16 mouse cellular contexts compared by ENCODE assay signal in the genomic region with DNA sequence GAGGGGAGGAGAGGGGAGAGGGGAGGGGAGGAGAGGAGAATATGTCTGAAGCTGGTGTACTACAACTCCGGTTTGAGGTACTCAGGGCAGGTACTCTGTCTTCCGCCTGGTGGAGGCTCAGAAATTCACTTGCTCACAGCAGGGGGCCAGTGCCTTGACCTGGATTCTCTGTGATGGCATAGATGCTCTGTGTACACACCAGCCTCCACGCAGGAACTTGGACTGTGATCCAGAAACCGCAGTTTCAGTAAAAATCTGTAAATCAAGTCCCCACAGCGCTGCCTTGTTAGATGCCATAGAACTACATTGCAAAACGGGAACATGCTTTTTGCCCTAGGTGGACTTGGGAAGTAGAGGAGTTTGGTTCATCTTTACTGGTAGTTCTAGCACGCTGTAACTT. TPM values are rescaled to one million over a fixed set of nuclear protein-coding genes. Genes with fewer than 3 reads are reported as not detected.
A peak's percentile ranks its signal among the peaks of the same experiment; 100 is the strongest.
DNase-seq lines count a peak whose midpoint lies in the region; ATAC-seq lines count a peak whose summit lies in the region.
"Had no signal": no experiment of that assay in that cellular context is flagged by ENCODE, and none has a peak within 500 bp of the region (broad histone marks: within the 10 kb centered on the region; RNA-seq: fewer than 3 reads in every experiment).

No protein-coding gene starts in this region.

- H3K4me1 ChIP-seq in midbrain, embryonic 10.5 days: peaks cover 17% of the 10 kb centered on the region
- H3K4me1 ChIP-seq in midbrain, embryonic 11.5 days (ENCODE audit: control insufficient read depth, insufficient read depth, low read length): no peaks in the 10 kb centered on the region
- no peaks in the 10 kb centered on the region; the same call in 1 of the 2 replicates for H3K4me1 ChIP-seq in liver, embryonic 12.5 days
- H3K4me1 ChIP-seq: embryonic facial prominence, embryonic 15.5 days; neural tube, embryonic 15.5 days had no signal

- H3K27ac ChIP-seq in midbrain, embryonic 10.5 days (replicated peaks): peak overlapping the region; percentile 64; the same call in 1 of the 2 replicates
- no peak overlapping the region for H3K27ac ChIP-seq in midbrain, embryonic 11.5 days (ENCODE audit: low read depth, low read length)
- H3K27ac ChIP-seq in liver, embryonic 12.5 days: peak overlapping the region; percentile 40; the same call in 1 of the 2 replicates
- H3K27ac ChIP-seq: embryonic facial prominence, embryonic 15.5 days; forebrain, embryonic 13.5 days; layer of hippocampus, adult 2 months; neural tube, embryonic 15.5 days had no signal

- no peaks in the 10 kb centered on the region for H3K36me3 ChIP-seq in midbrain, embryonic 10.5 days
- no peaks in the 10 kb centered on the region for H3K36me3 ChIP-seq in midbrain, embryonic 11.5 days (ENCODE audit: control insufficient read depth, insufficient read depth, low read length)
- no peaks in the 10 kb centered on the region for H3K36me3 ChIP-seq in liver, embryonic 12.5 days
- H3K36me3 ChIP-seq: embryonic facial prominence, embryonic 15.5 days; neural tube, embryonic 15.5 days had no signal

- H3K9ac ChIP-seq in midbrain, embryonic 11.5 days (ENCODE audit: low read length): no peak overlapping the region
- H3K9ac ChIP-seq in liver, embryonic 12.5 days: no peak overlapping the region
- H3K9ac ChIP-seq: embryonic facial prominence, embryonic 15.5 days; forebrain, embryonic 13.5 days; neural tube, embryonic 15.5 days had no signal

- 0 out of 2 replicates have a peak, but pooled peaks cover 5% of the 10 kb centered on the region for H3K27me3 ChIP-seq in midbrain, embryonic 10.5 days (ENCODE audit: low read depth, poor library complexity, severe bottlenecking)
- no peaks in the 10 kb centered on the region for H3K27me3 ChIP-seq in midbrain, embryonic 11.5 days (ENCODE audit: control insufficient read depth, insufficient read depth, low read length)
- no peaks in the 10 kb centered on the region for H3K27me3 ChIP-seq in liver, embryonic 12.5 days (replicated peaks)
- H3K27me3 ChIP-seq: embryonic facial prominence, embryonic 15.5 days; forebrain, embryonic 13.5 days; neural tube, embryonic 15.5 days had no signal

- no peak overlapping the region for H3K4me2 ChIP-seq in midbrain, embryonic 11.5 days
- H3K4me2 ChIP-seq in liver, embryonic 12.5 days: no peak overlapping the region
- H3K4me2 ChIP-seq: embryonic facial prominence, embryonic 15.5 days; forebrain, embryonic 13.5 days; heart, embryonic 11.5 days; neural tube, embryonic 15.5 days had no signal

- WGBS in midbrain, embryonic 10.5 days: 72% methylated on average over 7 of the region's 7 CpGs
- 77% methylated on average over 7 of the region's 7 CpGs for whole genome bisulfite sequencing in midbrain, embryonic 11.5 days
- WGBS in liver, embryonic 12.5 days (ENCODE audit: insufficient replicate concordance): 45% methylated on average over 7 of the region's 7 CpGs

- no peak for ATAC-seq in midbrain, embryonic 11.5 days (ENCODE audit: low FRiP score)
- ATAC-seq in liver, embryonic 12.5 days: no peak
- ATAC-seq: CD4-positive, CD25-positive, alpha-beta regulatory T cell, adult 4 months; forebrain, embryonic 13.5 days had no signal

- H3K9me3 ChIP-seq in midbrain, embryonic 10.5 days (replicated peaks): no peaks in the 10 kb centered on the region
- no peaks in the 10 kb centered on the region for H3K9me3 ChIP-seq in midbrain, embryonic 11.5 days (ENCODE audit: control insufficient read depth, low read length)
- no peaks in the 10 kb centered on the region for H3K9me3 ChIP-seq in liver, embryonic 12.5 days (replicated peaks)
- H3K9me3 ChIP-seq: embryonic facial prominence, embryonic 15.5 days; forebrain, embryonic 13.5 days; neural tube, embryonic 15.5 days had no signal

- peak; percentile 27 to 49 for DNase-seq in cerebellum, postnatal 14 days
- DNase-seq in cerebellum, adult 11-12 months: no peak
- no peak for DNase-seq in midbrain, embryonic 10.5 days (ENCODE audit: low spot score)
- no peak for DNase-seq in midbrain, embryonic 11.5 days (ENCODE audit: low spot score, missing footprints)
- DNase-seq in layer of hippocampus, adult 9-10 months (ENCODE audit: low spot score): no peak
- no peak for DNase-seq in right cerebral cortex, postnatal 25 days
- DNase-seq: cerebellum, adult 9-11 months; lung, adult 18-20 months; right cerebral cortex, postnatal 14 days had no signal

- H3K4me3 ChIP-seq in midbrain, embryonic 10.5 days: no peak overlapping the region
- H3K4me3 ChIP-seq in midbrain, embryonic 11.5 days (ENCODE audit: low read depth, low read length): no peak overlapping the region
- H3K4me3 ChIP-seq in liver, embryonic 12.5 days: no peak overlapping the region
- H3K4me3 ChIP-seq: embryonic facial prominence, embryonic 15.5 days; forebrain, embryonic 13.5 days; layer of hippocampus, adult 2 months; neural tube, embryonic 15.5 days had no signal

RNA-seq across cellular contexts. Expression of a gene that starts 44.4 kb away (rescaled TPM):
- 303 and 332 TPM in 2 replicates for polyA plus RNA-seq in midbrain, embryonic 10.5 days (2016; fragmentation: Nextera tagmentation; extraction: Ambion mirVana)
- 359 and 385 TPM in 2 replicates for polyA plus RNA-seq in midbrain, embryonic 11.5 days (2014; fragmentation: Nextera tagmentation; extraction: Ambion mirVana)
- polyA plus RNA-seq in liver, embryonic 12.5 days (2016; fragmentation: Nextera tagmentation; extraction: Ambion mirVana): 111 and 112 TPM in 2 replicates

Comparison
In these comparisons a context has a peak if more than half of its experiments do, and no peak if none do; other contexts are left out.
1. DNase-seq: peak in cerebellum, postnatal 14 days (2 of 2); none in cerebellum, adult 11-12 months (single experiment), midbrain, embryonic 10.5 days (single experiment), midbrain, embryonic 11.5 days (single experiment), layer of hippocampus, adult 9-10 months (single experiment) and right cerebral cortex, postnatal 25 days (single experiment).